Mouse (Mus musculus) stomach, postnatal 0 days (tissue): ENCODE measurements around the gene Disp1. TPM values are rescaled to one million over a fixed set of nuclear protein-coding genes. Genes with fewer than 3 reads are reported as not detected.
A peak's percentile ranks its signal among the peaks of the same experiment; 100 is the strongest.

Experiments
- ATAC-seq: fragments of 200-750 bp; cut with Nextera tagmentation; 2 replicates; pipeline ENCODE4 v1.8.0; 2017; ENCODE audit not compliant: low FRiP score, low TSS enrichment
- DNase-seq: peaks from one replicate; pipeline ENCODE4 v3.0.0-alpha.2; 2016; ENCODE audit warnings: low spot score
- H3K27ac ChIP-seq: fragments of 300-500 bp; sonication (generic); replicated peaks from 2 replicates; pipeline ENCODE4 v1.5.1; 2014; ENCODE audit warnings: mild to moderate bottlenecking, control low read depth
- H3K27me3 ChIP-seq: fragments of 300-500 bp; sonication (generic); 2 replicates; pipeline ENCODE4 v1.6.1; 2014; ENCODE audit warnings: low read length; ENCODE audit not compliant: control insufficient read depth, insufficient read depth
- H3K36me3 ChIP-seq: fragments of 300-500 bp; sonication (generic); 2 replicates; pipeline ENCODE4 v1.6.1; 2014; ENCODE audit warnings: low read length, mixed read lengths; ENCODE audit not compliant: control insufficient read depth, insufficient read depth
- H3K4me1 ChIP-seq: fragments of 300-500 bp; sonication (generic); replicated peaks from 2 replicates; pipeline ENCODE4 v1.6.1; 2014; ENCODE audit warnings: antibody characterized with exemption; ENCODE audit not compliant: control insufficient read depth, insufficient read depth
- H3K4me2 ChIP-seq: fragments of 300-500 bp; sonication (generic); replicated peaks from 2 replicates; pipeline ENCODE4 v1.6.1; 2014; ENCODE audit warnings: low read depth, mild to moderate bottlenecking, control low read depth, moderate library complexity
- H3K4me3 ChIP-seq: fragments of 300-500 bp; sonication (generic); 2 replicates; pipeline ENCODE4 v1.5.1; 2014; ENCODE audit warnings: low read depth, low read length, control low read depth
- H3K9ac ChIP-seq: fragments of 300-500 bp; sonication (generic); 2 replicates; pipeline ENCODE4 v1.6.1; 2014; ENCODE audit warnings: mild to moderate bottlenecking, low read length, control low read depth, mixed read lengths
- H3K9me3 ChIP-seq: fragments of 300-500 bp; sonication (generic); 2 replicates; pipeline ENCODE4 v1.6.1; 2016; ENCODE audit warnings: low read length; ENCODE audit not compliant: control insufficient read depth
- CTCF ChIP-seq: IDR thresholded peaks from 2 replicates; pipeline ENCODE4 v1.5.1; 2016; ENCODE audit warnings: antibody characterized with exemption, low read depth, mild to moderate bottlenecking, moderate library complexity
- EP300 ChIP-seq: optimal IDR thresholded peaks from 2 replicates; pipeline ENCODE3; 2016; ENCODE audit warnings: antibody characterized with exemption
- WGBS: fragments of 180-500 bp; shearing (Covaris S2); extraction: QIAGEN DNeasy Blood & Tissue Kit; methylation state at CpG from one replicate; pipeline ENCODE4 v1.1.7; 2014; 5-methylcytosine and 5-hydroxymethylcytosine counted together
- polyA plus RNA-seq: library from polyadenylated mRNA; unstranded; fragments of >200 nt; fragmentation: Nextera tagmentation; extraction: Ambion mirVana; gene quantifications from 2 replicates; pipeline ENCODE4 v1.2.1, GENCODE M21; 2015

The Disp1 gene
- polyA plus RNA-seq, 1 experiment from 2014 or later, result 5.9 TPM

GRCm38 (mm10) chr1:183213850-183214249, 7.5 kb downstream of the Disp1 start:
- 82% methylated on average over 6 of the region's 6 CpGs for WGBS
- no peak overlapping the region for H3K27ac ChIP-seq
- no peak overlapping the region for H3K4me3 ChIP-seq
- H3K9me3 ChIP-seq, result no peaks in the 10 kb centered on the region
- no peaks in the 10 kb centered on the region for H3K36me3 ChIP-seq
- no peak for DNase-seq
- no peaks in the 10 kb centered on the region for H3K27me3 ChIP-seq
- TF ChIP-seq EP300, result no peak
- H3K4me2 ChIP-seq, result no peak overlapping the region
- ATAC-seq, result no peak
- H3K4me1 ChIP-seq, result no peaks in the 10 kb centered on the region
- H3K9ac ChIP-seq, result no peak overlapping the region

GRCm38 (mm10) chr1:183212757-183213211, 8.5 kb downstream of the Disp1 start:
- ATAC-seq, result 0 out of 2 replicates have a peak, but pooled peaks have one; percentile 14
- no peaks in the 10 kb centered on the region for H3K36me3 ChIP-seq
- no peak overlapping the region for H3K9ac ChIP-seq
- H3K4me3 ChIP-seq, result no peak overlapping the region
- 53% methylated on average over 6 of the region's 6 CpGs for WGBS
- H3K9me3 ChIP-seq, result no peaks in the 10 kb centered on the region
- no peaks in the 10 kb centered on the region for H3K27me3 ChIP-seq
- DNase-seq, result no peak
- no peak overlapping the region for H3K4me2 ChIP-seq
- TF ChIP-seq CTCF (no peak), EP300 (no peak)
- H3K27ac ChIP-seq, result no peak overlapping the region
- no peaks in the 10 kb centered on the region for H3K4me1 ChIP-seq

GRCm38 (mm10) chr1:183210115-183210514, 11.2 kb downstream of the Disp1 start:
- no peak overlapping the region for H3K4me2 ChIP-seq
- H3K36me3 ChIP-seq, result no peaks in the 10 kb centered on the region
- H3K27me3 ChIP-seq, result no peaks in the 10 kb centered on the region
- H3K27ac ChIP-seq, result no peak overlapping the region
- DNase-seq (no peak), ATAC-seq (peak; percentile 75; the same call in 1 of the 2 replicates)
- TF ChIP-seq CTCF, result no peak
- no peak for TF ChIP-seq EP300
- no peaks in the 10 kb centered on the region for H3K4me1 ChIP-seq
- WGBS, result 87% methylated on average over 8 of the region's 8 CpGs
- H3K9me3 ChIP-seq, result no peaks in the 10 kb centered on the region
- no peak overlapping the region for H3K4me3 ChIP-seq
- no peak overlapping the region for H3K9ac ChIP-seq

- Histone ChIP-seq H3K27me3 (no peaks in the 10 kb centered on the region), H3K36me3 (no peaks in the 10 kb centered on the region), H3K4me1 (no peaks in the 10 kb centered on the region), H3K9me3 (no peaks in the 10 kb centered on the region), H3K27ac (no peak overlapping the region), H3K4me2 (no peak overlapping the region), H3K9ac (no peak overlapping the region), H3K4me3 (no peak overlapping the region)
- DNase-seq (no peak), ATAC-seq (no peak)
- WGBS, result 78% methylated on average over 6 of the region's 6 CpGs
- no peak for TF ChIP-seq EP300
- no peak for TF ChIP-seq CTCF
These were observed 13.7 kb downstream of the Disp1 start for GRCm38 (mm10) chr1:183207623-183208022.

- Histone ChIP-seq H3K4me2 (no peak overlapping the region), H3K36me3 (no peaks in the 10 kb centered on the region), H3K27ac (no peak overlapping the region), H3K9me3 (no peaks in the 10 kb centered on the region), H3K4me1 (no peaks in the 10 kb centered on the region), H3K27me3 (no peaks in the 10 kb centered on the region), H3K9ac (no peak overlapping the region), H3K4me3 (no peak overlapping the region)
- ATAC-seq, result no peak
- WGBS, result 74% methylated on average over 3 of the region's 3 CpGs
- no peak for DNase-seq
- TF ChIP-seq EP300, result no peak
- TF ChIP-seq CTCF, result no peak
These were observed 14.2 kb downstream of the Disp1 start for GRCm38 (mm10) chr1:183207141-183207540.

GRCm38 (mm10) chr1:183200926-183201325, 20.4 kb downstream of the Disp1 start:
- ATAC-seq, result no peak
- no peak for TF ChIP-seq EP300
- TF ChIP-seq CTCF, result no peak
- H3K9ac ChIP-seq, result no peak overlapping the region
- WGBS, result 86% methylated on average over 5 of the region's 5 CpGs
- H3K27ac ChIP-seq, result no peak overlapping the region
- H3K4me2 ChIP-seq, result no peak overlapping the region
- no peaks in the 10 kb centered on the region for H3K36me3 ChIP-seq
- no peak for DNase-seq
- no peaks in the 10 kb centered on the region for H3K27me3 ChIP-seq
- H3K4me3 ChIP-seq, result no peak overlapping the region
- H3K9me3 ChIP-seq, result no peaks in the 10 kb centered on the region
- no peaks in the 10 kb centered on the region for H3K4me1 ChIP-seq
